Mouse (Mus musculus) ES-E14 (cell line): Measurements from ENCODE around the gene Ankrd2.

Experiments
- CHD2 ChIP-seq: IDR thresholded peaks from 2 replicates; pipeline ENCODE4 v1.6.1; 2014; ENCODE audit warnings: mild to moderate bottlenecking, low read depth, low read length, inconsistent platforms
- HCFC1 ChIP-seq: IDR thresholded peaks from 2 replicates; pipeline ENCODE4 v1.6.1; 2012; ENCODE audit warnings: low read length, inconsistent platforms, borderline replicate concordance; ENCODE audit not compliant: insufficient read depth
- MAFK ChIP-seq: IDR thresholded peaks from 2 replicates; pipeline ENCODE4 v1.6.1; 2014; ENCODE audit warnings: mild to moderate bottlenecking, low read depth, low read length, inconsistent platforms; ENCODE audit not compliant: insufficient read depth
- ZC3H11A ChIP-seq: IDR thresholded peaks from 2 replicates; pipeline ENCODE4 v1.6.1; 2012; ENCODE audit warnings: low read depth, mild to moderate bottlenecking, inconsistent platforms, low read length, borderline replicate concordance
- ZNF384 ChIP-seq: IDR thresholded peaks from 2 replicates; pipeline ENCODE4 v1.6.1; 2012; ENCODE audit warnings: low read depth, low read length, inconsistent platforms

DNA sequence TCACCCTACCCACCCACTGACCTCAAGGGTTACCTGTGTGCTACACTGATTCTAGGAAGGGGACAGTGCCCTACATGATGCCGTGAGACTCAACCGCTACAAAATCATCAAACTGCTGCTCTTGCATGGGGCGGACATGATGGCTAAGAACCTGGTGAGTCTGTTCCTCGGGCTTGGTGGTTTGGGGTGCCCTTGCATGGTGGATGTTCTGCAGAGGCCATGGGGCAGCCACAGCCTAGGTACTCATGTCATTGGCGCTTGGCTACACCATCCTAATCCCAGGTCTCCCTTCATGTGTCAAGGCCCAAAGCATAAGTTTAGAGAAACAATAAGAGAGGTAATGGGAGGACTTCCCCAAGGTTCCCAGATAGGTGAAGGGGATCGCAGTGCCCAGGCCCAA lies 8.2 kb downstream of the Ankrd2 start:
- no peak for TF ChIP-seq HCFC1
- TF ChIP-seq CHD2 = no peak
- TF ChIP-seq ZNF384 = no peak
- no peak for TF ChIP-seq ZC3H11A
- TF ChIP-seq MAFK = no peak
